Mouse (Mus musculus): ENCODE data around the gene Ccdc85a. TPM values are rescaled to one million over a fixed set of nuclear protein-coding genes. Genes with fewer than 3 reads are reported as not detected.
"Not testable (repeated sequence)": the region's sequence is repeated elsewhere in the genome, so short reads cannot be mapped to it uniquely, and the experiment has no call there.

Ccdc85a gene
- polyA plus RNA-seq, 1 experiment, result 0.76 TPM

DNA sequence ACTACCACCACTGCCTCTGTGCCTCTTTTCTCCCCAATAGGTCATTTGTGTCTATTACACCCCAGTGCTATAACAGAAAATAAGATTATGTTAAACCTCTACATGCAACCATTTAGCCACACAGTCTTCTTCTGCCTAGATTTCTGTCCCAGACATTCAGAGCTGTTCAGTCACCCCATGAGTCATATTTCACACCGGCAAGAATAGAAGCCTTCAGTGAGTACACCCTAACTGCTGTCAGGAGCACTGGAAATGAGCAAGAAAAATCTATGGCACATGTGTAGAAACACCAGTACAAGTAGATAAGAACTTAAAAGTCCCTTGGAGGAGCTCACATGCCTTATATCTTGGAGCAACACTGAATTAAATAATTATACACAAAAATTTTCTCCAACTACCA lies 125.0 kb downstream of the Ccdc85a start:
- TF ChIP-seq POLR2A (IDR thresholded peaks at IDR 0.05; ENCODE audit: low read depth, low read length) (no peak), CTCF (IDR thresholded peaks at IDR 0.05; ENCODE audit: borderline replicate concordance, insufficient read depth, low read length) (no peak)
- no peak overlapping the region for H3K27ac ChIP-seq (ENCODE audit: insufficient read depth, low read length)
- H3K4me1 ChIP-seq (ENCODE audit: control insufficient read depth, insufficient read depth, low read length), result no peaks in the 10 kb centered on the region
- H3K4me3 ChIP-seq (ENCODE audit: insufficient read depth, low read length), result no peak overlapping the region

DNA sequence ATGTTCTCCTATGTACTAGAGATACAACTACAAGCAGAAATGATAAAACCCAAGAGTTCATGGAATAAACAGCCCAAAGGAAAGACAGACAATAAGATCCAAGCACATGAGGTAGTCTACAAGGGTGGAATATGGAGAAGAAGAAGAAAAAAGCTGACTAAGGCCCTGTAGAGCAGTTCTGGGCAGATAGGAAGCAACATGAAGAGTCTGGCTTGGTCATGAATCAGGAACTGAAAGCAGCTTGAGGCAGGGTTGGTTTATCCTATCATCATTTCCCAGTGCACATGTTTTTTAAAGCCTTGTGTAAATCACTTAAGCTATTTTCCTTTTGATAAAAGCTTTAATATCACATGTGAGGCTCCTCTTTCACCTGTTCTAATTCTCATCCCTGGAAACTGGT lies 144.2 kb downstream of the Ccdc85a start:
- no peak for TF ChIP-seq POLR2A (IDR thresholded peaks at IDR 0.05; ENCODE audit: low read depth, low read length)
- no peak for TF ChIP-seq CTCF (IDR thresholded peaks at IDR 0.05; ENCODE audit: borderline replicate concordance, insufficient read depth, low read length)
- H3K4me3 ChIP-seq (ENCODE audit: insufficient read depth, low read length), result no peak overlapping the region
- no peak overlapping the region for H3K27ac ChIP-seq (ENCODE audit: insufficient read depth, low read length)
- H3K4me1 ChIP-seq (ENCODE audit: control insufficient read depth, insufficient read depth, low read length), result no peaks in the 10 kb centered on the region

DNA sequence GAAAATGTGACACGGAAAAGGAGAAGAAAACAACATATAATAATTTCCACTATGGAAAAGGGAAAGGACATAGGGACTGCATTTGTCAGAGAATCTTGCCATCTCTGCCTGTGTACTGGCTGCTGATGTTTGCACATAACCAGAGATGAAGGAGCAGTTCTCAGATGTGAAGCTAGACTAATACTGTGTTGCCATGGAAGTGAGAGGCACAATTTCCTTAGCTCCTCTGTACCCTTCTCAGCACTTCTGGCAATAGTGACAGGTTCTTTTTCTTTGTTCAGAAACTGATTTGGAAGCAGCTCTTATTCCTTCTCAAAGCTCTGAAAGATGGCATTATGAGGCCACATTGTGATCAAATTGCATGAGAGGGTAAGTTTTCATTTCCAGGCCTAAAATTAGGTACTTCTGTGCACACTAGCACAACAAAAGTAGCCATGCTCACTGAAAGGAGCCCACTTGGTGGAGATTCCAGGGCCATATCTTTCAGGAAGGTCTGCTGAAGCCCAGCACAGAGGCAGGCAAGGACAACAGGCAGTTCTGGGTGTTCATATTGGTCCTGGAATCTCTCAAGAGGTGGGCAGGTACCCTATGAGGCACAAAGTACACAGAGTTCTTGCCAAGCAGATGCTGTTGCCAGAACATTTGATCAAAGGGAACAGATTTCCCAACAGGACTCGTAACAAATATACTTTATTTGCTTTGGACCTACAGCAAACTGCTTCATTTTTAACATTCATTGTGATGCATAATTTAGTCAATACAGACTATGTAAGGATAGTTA lies 161.5 kb downstream of the Ccdc85a start:
- TF ChIP-seq CTCF (IDR thresholded peaks at IDR 0.05; ENCODE audit: borderline replicate concordance, insufficient read depth, low read length), result no peak
- no peak for TF ChIP-seq POLR2A (IDR thresholded peaks at IDR 0.05; ENCODE audit: low read depth, low read length)
- Histone ChIP-seq H3K4me1 (ENCODE audit: control insufficient read depth, insufficient read depth, low read length) (no peaks in the 10 kb centered on the region), H3K4me3 (ENCODE audit: insufficient read depth, low read length) (no peak overlapping the region), H3K27ac (ENCODE audit: insufficient read depth, low read length) (no peak overlapping the region)

DNA sequence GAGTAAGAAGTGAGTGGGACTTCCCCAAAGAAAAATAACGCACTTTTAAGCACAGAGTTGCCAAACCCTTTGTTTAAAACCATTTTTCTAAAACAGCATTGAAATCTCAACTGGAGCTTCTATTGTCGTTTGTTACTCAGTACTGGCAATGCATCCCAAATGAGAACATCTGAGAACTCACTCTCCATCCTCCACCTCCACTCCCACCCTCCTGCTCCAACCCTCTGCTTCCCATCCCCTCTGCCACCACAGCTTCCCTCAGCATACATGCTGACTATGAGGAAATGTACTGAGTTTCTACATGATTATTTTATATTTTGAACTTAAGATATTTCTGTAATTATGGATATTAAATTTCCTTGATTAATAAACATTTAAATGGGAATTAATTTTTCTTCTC lies 168.3 kb downstream of the Ccdc85a start:
- TF ChIP-seq CTCF (IDR thresholded peaks at IDR 0.05; ENCODE audit: borderline replicate concordance, insufficient read depth, low read length), result no peak
- TF ChIP-seq POLR2A (IDR thresholded peaks at IDR 0.05; ENCODE audit: low read depth, low read length), result no peak
- no peak overlapping the region for H3K27ac ChIP-seq (ENCODE audit: insufficient read depth, low read length)

DNA sequence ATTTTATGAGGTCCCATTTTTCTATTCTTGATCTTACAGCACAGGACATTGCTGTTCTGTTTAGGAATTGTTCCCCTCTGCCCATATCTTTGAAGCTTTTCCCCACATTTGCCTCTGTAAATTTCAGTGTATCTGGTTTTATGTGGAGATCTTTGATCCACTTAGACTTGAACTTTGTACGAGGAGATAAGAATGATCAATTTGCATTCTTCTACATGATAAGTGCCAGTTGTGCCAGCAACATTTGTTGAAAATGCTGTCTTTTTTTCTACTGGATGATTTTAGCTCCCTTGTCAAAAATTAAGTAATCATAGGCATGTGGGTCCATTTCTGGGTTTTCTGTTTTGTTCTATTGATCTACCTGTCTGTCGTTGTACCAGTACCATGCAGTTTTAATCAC lies 174.2 kb downstream of the Ccdc85a start:
- not testable (repeated sequence) for H3K4me1 ChIP-seq (ENCODE audit: control insufficient read depth, insufficient read depth, low read length); H3K27ac ChIP-seq (ENCODE audit: insufficient read depth, low read length); H3K4me3 ChIP-seq (ENCODE audit: insufficient read depth, low read length)

More for the DNA sequence above, 168.3 kb downstream of the Ccdc85a start:
- Histone ChIP-seq H3K4me1 (ENCODE audit: control insufficient read depth, insufficient read depth, low read length) (no peaks in the 10 kb centered on the region), H3K4me3 (ENCODE audit: insufficient read depth, low read length) (no peak overlapping the region)

DNA sequence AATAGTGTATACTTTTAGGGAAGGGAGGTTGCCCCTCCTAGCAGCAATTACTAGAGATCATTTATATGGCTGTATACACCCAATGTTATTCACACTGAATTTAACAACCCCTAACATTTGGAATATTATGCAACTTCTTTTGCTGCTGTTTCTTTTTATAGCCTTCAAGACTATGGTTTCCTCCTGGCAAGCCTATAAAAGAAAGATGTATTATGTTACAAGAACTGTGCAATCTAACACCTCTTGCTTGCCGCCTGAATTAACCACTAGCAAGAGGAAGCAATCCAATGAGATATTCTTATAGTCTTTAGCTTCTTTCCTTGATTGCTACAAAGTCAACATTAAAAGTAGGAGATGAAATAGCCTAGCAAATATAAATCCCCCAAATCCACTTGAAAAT lies 187.0 kb downstream of the Ccdc85a start:
- TF ChIP-seq CTCF (IDR thresholded peaks at IDR 0.05; ENCODE audit: borderline replicate concordance, insufficient read depth, low read length) (no peak), POLR2A (IDR thresholded peaks at IDR 0.05; ENCODE audit: low read depth, low read length) (no peak)
- Histone ChIP-seq H3K4me1 (ENCODE audit: control insufficient read depth, insufficient read depth, low read length) (no peaks in the 10 kb centered on the region), H3K4me3 (ENCODE audit: insufficient read depth, low read length) (no peak overlapping the region), H3K27ac (ENCODE audit: insufficient read depth, low read length) (no peak overlapping the region)

DNA sequence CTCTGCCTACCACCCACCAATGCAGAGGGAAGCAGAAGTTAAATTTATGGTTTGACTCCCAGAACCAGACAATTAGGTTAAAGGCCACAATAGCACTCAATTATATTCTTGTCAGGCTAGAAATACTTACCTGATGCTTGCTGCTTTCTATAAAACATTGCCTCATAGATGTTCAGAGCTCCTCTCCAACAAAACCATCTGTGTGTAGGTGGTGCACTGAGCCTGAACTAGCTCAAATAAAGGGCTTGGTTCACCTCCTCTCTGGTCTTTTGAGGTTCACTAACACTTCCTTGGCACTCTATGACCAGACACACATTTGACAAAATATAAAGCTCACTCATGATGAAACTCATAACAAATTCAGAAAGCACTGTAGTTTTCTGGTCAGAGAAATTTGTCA lies 208.2 kb downstream of the Ccdc85a start:
- no peak overlapping the region for H3K4me3 ChIP-seq (ENCODE audit: insufficient read depth, low read length)
- TF ChIP-seq POLR2A (IDR thresholded peaks at IDR 0.05; ENCODE audit: low read depth, low read length) (no peak), CTCF (IDR thresholded peaks at IDR 0.05; ENCODE audit: borderline replicate concordance, insufficient read depth, low read length) (no peak)
- no peaks in the 10 kb centered on the region for H3K4me1 ChIP-seq (ENCODE audit: control insufficient read depth, insufficient read depth, low read length)
- H3K27ac ChIP-seq (ENCODE audit: insufficient read depth, low read length), result no peak overlapping the region

DNA sequence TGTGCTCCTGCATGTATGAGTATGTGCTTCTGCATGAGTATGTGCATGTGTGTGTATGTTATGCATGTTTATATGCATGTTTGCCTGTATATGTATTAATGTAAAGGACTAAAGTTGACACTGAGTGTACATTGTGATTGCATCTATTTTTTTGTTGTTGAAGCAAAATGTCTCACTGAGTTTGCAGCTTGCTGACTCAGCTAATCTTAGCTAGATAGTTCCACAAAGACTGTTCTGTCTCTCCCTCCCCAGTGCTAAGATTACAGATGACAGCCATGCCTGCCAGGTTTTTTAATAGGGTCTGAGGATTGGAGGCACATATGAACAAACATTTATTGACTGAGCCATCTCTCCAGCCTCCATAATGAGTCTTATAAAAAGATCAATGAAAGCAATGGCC lies 209.5 kb downstream of the Ccdc85a start:
- H3K27ac ChIP-seq (ENCODE audit: insufficient read depth, low read length), result no peak overlapping the region
- TF ChIP-seq CTCF (IDR thresholded peaks at IDR 0.05; ENCODE audit: borderline replicate concordance, insufficient read depth, low read length) (no peak), POLR2A (IDR thresholded peaks at IDR 0.05; ENCODE audit: low read depth, low read length) (no peak)
- H3K4me3 ChIP-seq (ENCODE audit: insufficient read depth, low read length), result no peak overlapping the region
- no peaks in the 10 kb centered on the region for H3K4me1 ChIP-seq (ENCODE audit: control insufficient read depth, insufficient read depth, low read length)

DNA sequence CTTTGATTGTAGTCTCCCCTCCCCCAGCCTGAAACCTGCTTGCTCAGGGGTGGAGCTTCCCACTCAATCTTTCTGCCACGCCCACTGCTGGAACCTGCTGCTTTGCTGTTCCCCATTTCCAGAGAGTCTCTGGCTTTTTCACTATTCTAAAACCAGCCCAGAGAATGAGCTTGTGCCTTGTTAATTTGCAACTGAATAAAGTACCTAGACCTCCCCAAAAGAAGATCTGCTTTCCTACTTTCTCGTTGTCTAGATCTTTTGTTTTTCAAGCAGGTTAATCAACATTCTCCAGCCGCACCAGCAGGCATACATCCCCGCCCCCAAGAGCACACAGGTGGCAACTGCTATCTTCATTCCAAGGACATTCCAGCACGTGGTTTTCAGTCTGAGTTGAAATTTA lies 212.7 kb downstream of the Ccdc85a start:
- H3K27ac ChIP-seq (ENCODE audit: insufficient read depth, low read length); H3K4me3 ChIP-seq (ENCODE audit: insufficient read depth, low read length); H3K4me1 ChIP-seq (ENCODE audit: control insufficient read depth, insufficient read depth, low read length): not testable (repeated sequence)

DNA sequence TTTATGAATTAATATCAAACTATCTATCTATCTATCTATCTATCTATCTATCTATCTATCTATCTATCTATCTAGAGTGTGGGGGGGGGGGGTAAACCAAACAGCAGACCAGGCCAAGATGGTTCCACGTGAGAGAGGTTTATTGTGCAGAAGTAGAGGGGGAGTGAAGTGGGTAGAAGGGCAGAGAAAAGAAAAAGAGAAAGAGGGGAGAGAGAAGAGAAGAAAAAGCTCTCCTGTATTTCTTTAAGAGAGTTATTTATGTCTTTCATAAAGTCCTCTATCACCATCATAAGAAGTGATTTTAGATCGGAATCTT lies 218.2 kb downstream of the Ccdc85a start:
- TF ChIP-seq POLR2A (IDR thresholded peaks at IDR 0.05; ENCODE audit: low read depth, low read length), result no peak
- no peak for TF ChIP-seq CTCF (IDR thresholded peaks at IDR 0.05; ENCODE audit: borderline replicate concordance, insufficient read depth, low read length)

More for the DNA sequence above, 218.2 kb downstream of the Ccdc85a start:
- no peak overlapping the region for H3K4me3 ChIP-seq (ENCODE audit: insufficient read depth, low read length)
- no peak overlapping the region for H3K27ac ChIP-seq (ENCODE audit: insufficient read depth, low read length)
- H3K4me1 ChIP-seq (ENCODE audit: control insufficient read depth, insufficient read depth, low read length), result no peaks in the 10 kb centered on the region

Data from embryonic fibroblast, embryonic 13.5 days (primary cell).